Mouse (Mus musculus) small intestine, adult 2 months (tissue): ENCODE data around the gene Nupr1. TPM values are rescaled to one million over a fixed set of nuclear protein-coding genes. Genes with fewer than 3 reads are reported as not detected.

ENCODE experiments used
- H3K27ac ChIP-seq: fragments of 200-500 bp; 2 replicates; pipeline ENCODE4 v1.5.1; 2012; ENCODE audit warnings: low read depth, low read length, control low read depth, inconsistent platforms; ENCODE audit not compliant: insufficient read depth
- H3K27me3 ChIP-seq: fragments of 200-500 bp; 2 replicates; pipeline ENCODE4 v1.6.1; 2012; ENCODE audit warnings: mild to moderate bottlenecking, moderate library complexity, low read length, inconsistent platforms; ENCODE audit not compliant: control insufficient read depth, insufficient read depth
- H3K36me3 ChIP-seq: fragments of 200-500 bp; 2 replicates; pipeline ENCODE4 v1.6.1; 2012; ENCODE audit warnings: mild to moderate bottlenecking, low read length, control low read depth, inconsistent platforms; ENCODE audit not compliant: control insufficient read depth, insufficient read depth
- H3K4me1 ChIP-seq: fragments of 200-500 bp; 2 replicates; pipeline ENCODE4 v1.6.1; 2012; ENCODE audit warnings: low read length, inconsistent platforms, mixed read lengths; ENCODE audit not compliant: control insufficient read depth, insufficient read depth, insufficient read length
- H3K4me3 ChIP-seq: fragments of 200-500 bp; 2 replicates; pipeline ENCODE4 v1.5.1; 2012; ENCODE audit warnings: low read depth, mild to moderate bottlenecking, control low read depth, inconsistent platforms, low read length, moderate library complexity
- CTCF ChIP-seq: fragments of 200-500 bp; IDR thresholded peaks from 2 replicates; pipeline ENCODE4 v1.5.1; 2012; ENCODE audit warnings: low read depth, mild to moderate bottlenecking, control low read depth, inconsistent platforms, low read length, moderate library complexity, mixed read lengths; ENCODE audit not compliant: insufficient replicate concordance, insufficient read length; ENCODE audit errors: extremely low read depth
- POLR2A ChIP-seq: fragments of 200-500 bp; IDR thresholded peaks from 2 replicates; pipeline ENCODE4 v1.6.1; 2012; ENCODE audit warnings: low read depth, mild to moderate bottlenecking, control low read depth, inconsistent platforms, low read length, moderate library complexity
- WGBS: fragments of 180-500 bp; shearing (Covaris S2); methylation state at CpG from one replicate; pipeline ENCODE4 v1.1.7; 2018; 5-methylcytosine and 5-hydroxymethylcytosine counted together
- polyA plus RNA-seq: library from polyadenylated mRNA; depleted of rRNA; stranded (reverse); fragments of >200 nt; gene quantifications from 2 replicates; pipeline ENCODE4 v1.2.3, GENCODE M21; 2012

Gene Nupr1
- polyA plus RNA-seq, 1 experiment, result 32.5 TPM

DNA sequence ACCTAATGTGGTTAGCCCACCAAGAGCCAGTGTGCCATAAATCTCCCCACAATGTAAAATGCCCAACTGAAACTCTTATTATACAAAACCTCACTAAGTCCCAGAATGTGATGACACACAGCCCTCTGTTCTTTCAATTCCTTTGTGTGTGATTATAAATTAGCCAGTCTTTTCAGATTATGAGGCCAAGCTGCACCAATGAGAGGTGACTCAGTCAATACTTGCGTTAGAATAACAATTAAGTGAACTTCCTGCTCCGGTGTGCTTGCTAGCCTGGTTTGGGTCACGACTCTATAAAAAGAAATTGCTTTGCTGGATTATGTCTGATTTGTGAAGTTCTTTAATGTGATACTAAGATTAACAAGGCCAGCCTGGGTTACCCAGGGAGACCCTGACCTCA is 746 bp downstream of the Nupr1 start:
- Histone ChIP-seq H3K27me3 (no peaks in the 10 kb centered on the region), H3K27ac (no peak overlapping the region), H3K4me3 (no peak overlapping the region), H3K4me1 (peaks cover 8% of the 10 kb centered on the region; the same call in 1 of the 2 replicates), H3K36me3 (no peaks in the 10 kb centered on the region)
- TF ChIP-seq CTCF, result no peak
- WGBS, result 6% methylated on average over 3 of the region's 3 CpGs

DNA sequence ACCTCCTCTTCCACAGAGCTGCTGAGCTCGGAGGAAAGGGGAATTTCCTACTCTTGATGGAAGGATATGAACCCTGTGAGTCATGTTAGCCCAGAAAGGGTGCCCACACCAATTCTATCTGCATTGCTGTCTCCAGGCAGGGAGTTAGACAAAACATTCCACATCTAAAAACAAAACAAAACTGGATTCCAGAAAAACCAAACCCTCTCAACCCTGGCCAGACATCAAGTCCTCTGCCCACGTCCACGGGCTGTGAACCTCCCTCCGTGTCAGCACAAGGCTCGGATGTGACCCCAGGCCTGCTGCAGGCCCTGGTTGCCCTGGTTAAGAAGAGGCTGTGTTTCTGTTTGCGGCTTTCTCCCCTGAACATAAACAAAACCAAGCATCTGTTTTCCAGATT is 2.5 kb downstream of the Nupr1 start:
- H3K4me3 ChIP-seq, result no peak overlapping the region
- TF ChIP-seq CTCF, result no peak
- no peak for TF ChIP-seq POLR2A
- H3K4me1 ChIP-seq, result peaks cover 8% of the 10 kb centered on the region; the same call in 1 of the 2 replicates
- no peaks in the 10 kb centered on the region for H3K36me3 ChIP-seq
- H3K27me3 ChIP-seq, result no peaks in the 10 kb centered on the region
- peak overlapping the region; percentile 10; the same call in 1 of the 2 replicates for H3K27ac ChIP-seq
- WGBS, result 78% methylated on average over 6 of the region's 6 CpGs

DNA sequence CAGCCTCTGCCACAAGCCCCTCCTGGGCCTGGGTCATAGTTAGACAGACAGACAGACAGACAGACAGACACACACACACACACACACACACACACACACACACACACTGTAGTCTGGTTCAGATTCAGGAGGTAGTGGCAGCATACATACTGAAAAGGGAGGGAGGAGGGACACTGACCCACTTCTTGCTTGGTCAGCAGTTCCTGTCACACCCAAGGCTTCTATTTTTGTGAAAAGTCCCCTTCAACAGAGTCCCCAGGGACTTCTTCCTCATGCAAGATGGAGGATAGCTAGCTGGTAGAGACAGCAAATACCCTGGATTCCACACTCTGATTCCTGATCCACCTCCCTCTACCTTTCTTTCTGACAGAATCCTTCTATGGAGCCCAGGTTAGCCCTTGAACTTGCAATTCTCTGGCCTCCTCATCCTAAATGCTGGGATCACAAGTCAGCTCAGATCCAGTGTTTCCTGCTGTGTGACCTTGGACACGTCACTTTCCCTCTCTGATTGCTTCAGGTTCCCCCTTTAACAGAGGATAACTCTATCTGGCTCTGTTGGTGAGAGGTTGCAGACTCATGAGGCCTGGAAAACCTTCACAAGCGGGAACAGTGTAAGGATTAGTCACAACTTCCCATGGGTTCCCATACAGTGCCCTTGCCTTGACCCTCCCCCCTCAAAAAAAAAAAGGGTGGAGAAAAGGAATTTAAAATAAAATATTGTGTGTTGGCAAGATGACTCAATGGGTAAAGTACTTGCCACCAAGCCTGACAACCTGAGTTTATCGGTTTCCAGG is 4.7 kb downstream of the Nupr1 start:
- no peaks in the 10 kb centered on the region for H3K36me3 ChIP-seq
- H3K4me3 ChIP-seq, result no peak overlapping the region
- no peak for TF ChIP-seq CTCF
- TF ChIP-seq POLR2A, result no peak
- peaks cover 8% of the 10 kb centered on the region; the same call in 1 of the 2 replicates for H3K4me1 ChIP-seq
- 72% methylated on average over 3 of the region's 3 CpGs for WGBS
- no peaks in the 10 kb centered on the region for H3K27me3 ChIP-seq
- peak overlapping the region; percentile 53 for H3K27ac ChIP-seq

DNA sequence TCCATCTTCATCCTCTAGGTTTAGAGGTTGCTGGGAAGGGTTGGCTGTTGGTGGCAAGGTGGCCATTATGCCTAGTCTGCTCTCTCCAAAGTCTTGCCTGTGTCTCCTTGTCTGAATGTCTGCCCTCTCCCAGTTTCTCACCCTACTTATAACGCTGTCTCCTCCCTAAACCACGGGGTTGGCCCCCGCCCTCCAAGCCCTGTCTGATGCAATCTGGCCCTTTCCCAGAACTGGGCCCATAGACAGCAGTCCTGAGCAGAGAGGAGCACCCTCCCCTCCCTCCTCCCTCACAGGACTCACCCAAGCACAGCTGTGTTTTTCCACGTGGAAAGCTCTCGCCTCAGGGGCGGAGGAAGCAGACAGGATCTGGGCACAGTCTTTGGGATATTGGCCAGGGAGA is 5.3 kb downstream of the Nupr1 start:
- Histone ChIP-seq H3K27me3 (no peaks in the 10 kb centered on the region), H3K27ac (peak overlapping the region; percentile 64), H3K4me3 (peak overlapping the region; percentile 13; the same call in 1 of the 2 replicates), H3K36me3 (no peaks in the 10 kb centered on the region), H3K4me1 (peaks cover 8% of the 10 kb centered on the region; the same call in 1 of the 2 replicates)
- WGBS, result 6% methylated on average over 6 of the region's 6 CpGs
- peak; percentile 48; the same call in 1 of the 2 replicates for TF ChIP-seq POLR2A
- TF ChIP-seq CTCF, result no peak

DNA sequence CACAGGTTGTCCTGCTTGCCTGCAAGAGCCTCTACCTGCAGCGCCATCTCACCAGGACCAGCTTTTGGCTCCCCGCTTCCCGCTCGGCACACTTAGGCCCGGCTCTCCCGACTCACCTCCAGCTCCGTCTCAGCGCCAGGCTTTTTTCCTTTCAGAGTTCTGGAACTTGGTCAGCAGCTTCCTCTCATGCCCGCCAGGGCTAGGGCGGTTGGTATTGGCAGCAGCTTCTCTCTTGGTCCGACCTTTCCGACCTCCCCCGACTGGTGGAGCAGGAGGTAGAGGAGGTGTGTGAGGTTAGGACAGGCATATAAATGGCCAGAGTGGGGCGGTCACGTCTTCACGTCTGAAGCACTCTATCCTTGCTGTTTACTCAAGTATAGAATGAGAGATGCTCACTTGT is 5.9 kb downstream of the Nupr1 start:
- Histone ChIP-seq H3K4me3 (peak overlapping the region; percentile 52), H3K36me3 (no peaks in the 10 kb centered on the region), H3K27ac (peak overlapping the region; percentile 64; the same call in 1 of the 2 replicates), H3K4me1 (peaks cover 8% of the 10 kb centered on the region; the same call in 1 of the 2 replicates), H3K27me3 (no peaks in the 10 kb centered on the region)
- TF ChIP-seq CTCF (no peak), POLR2A (0 out of 2 replicates have a peak, but pooled peaks have one; percentile 23)
- WGBS, result 86% methylated on average over 16 of the region's 16 CpGs

DNA sequence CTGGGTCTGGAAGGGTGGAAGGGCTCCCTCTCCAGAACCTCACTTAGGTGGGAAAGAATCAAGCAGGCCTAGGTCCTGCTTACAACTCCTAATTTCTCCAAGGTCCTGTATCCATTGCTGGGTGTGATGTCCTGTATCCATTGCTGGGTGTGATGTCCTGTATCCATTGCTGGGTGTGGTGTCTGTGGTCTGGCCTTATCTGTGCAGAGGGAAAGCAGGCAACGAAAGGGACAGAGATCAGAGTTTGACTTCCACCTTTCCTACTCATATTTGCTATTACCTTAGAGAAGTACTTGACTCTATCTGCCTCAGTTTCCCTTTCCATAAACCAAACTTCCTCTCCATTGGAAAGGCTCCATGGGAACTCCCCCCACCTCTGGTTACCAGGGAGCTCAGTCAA is 7.3 kb downstream of the Nupr1 start:
- no peak overlapping the region for H3K27ac ChIP-seq
- H3K4me3 ChIP-seq, result no peak overlapping the region
- no peaks in the 10 kb centered on the region for H3K36me3 ChIP-seq
- 54% methylated on average over 1 of the region's 1 CpGs for WGBS
- H3K27me3 ChIP-seq, result no peaks in the 10 kb centered on the region
- TF ChIP-seq POLR2A (no peak), CTCF (no peak)
- peaks cover 7% of the 10 kb centered on the region; the same call in 1 of the 2 replicates for H3K4me1 ChIP-seq
